Mouse (Mus musculus) CD8-positive naive resting alpha-beta T cell, adult 2 months (primary cell): ENCODE measurements around the gene Midn.

Experiments used
- DNase-seq, 2 experiments: peaks; one replicate each; pipeline ENCODE4 v3.0.0; 2022; ENCODE audit warnings: low read depth in 2 of 2, low spot score in 2 of 2

The Midn gene

GRCm38 (mm10) chr10:80142530-80142925 lies 5.5 kb upstream of the Midn start:
- DNase-seq: peak in 1 of 2 experiments; percentile 34

GRCm38 (mm10) chr10:80143664-80144063 lies 4.4 kb upstream of the Midn start:
- no peak for DNase-seq

GRCm38 (mm10) chr10:80144159-80144558 lies 3.9 kb upstream of the Midn start:
- no peak for DNase-seq

- peak; percentile 63 to 65 for DNase-seq
Observed at GRCm38 (mm10) chr10:80144864-80145838, 2.9 kb upstream of the Midn start.

GRCm38 (mm10) chr10:80145896-80146295 lies 2.2 kb upstream of the Midn start:
- no peak for DNase-seq

- no peak for DNase-seq
Observed at GRCm38 (mm10) chr10:80146568-80147011, 1.5 kb upstream of the Midn start.

GRCm38 (mm10) chr10:80147146-80147718 lies 840 bp upstream of the Midn start:
- DNase-seq: no peak

GRCm38 (mm10) chr10:80148610-80149290 lies 678 bp downstream of the Midn start:
- peak; percentile 89 to 92 for DNase-seq

- peak; percentile 94 to 95 for DNase-seq
Observed at GRCm38 (mm10) chr10:80149291-80150225, 1.5 kb downstream of the Midn start.

- DNase-seq: peak; percentile 56 to 64
Observed at GRCm38 (mm10) chr10:80150226-80151210, 2.4 kb downstream of the Midn start.

GRCm38 (mm10) chr10:80151211-80152034 lies 3.4 kb downstream of the Midn start:
- DNase-seq: no peak

GRCm38 (mm10) chr10:80152071-80152872 lies 4.2 kb downstream of the Midn start:
- no peak for DNase-seq

- no peak for DNase-seq
Observed at GRCm38 (mm10) chr10:80152873-80153260, 4.8 kb downstream of the Midn start.

GRCm38 (mm10) chr10:80153713-80154112 lies 5.6 kb downstream of the Midn start:
- no peak for DNase-seq

GRCm38 (mm10) chr10:80154384-80154783 lies 6.3 kb downstream of the Midn start:
- no peak for DNase-seq

- no peak for DNase-seq
Observed at GRCm38 (mm10) chr10:80155277-80155676, 7.2 kb downstream of the Midn start.

- DNase-seq: no peak
Observed at GRCm38 (mm10) chr10:80156002-80156751, 8.1 kb downstream of the Midn start.
